Mouse (Mus musculus) brown adipose tissue, adult 24 weeks (tissue): ENCODE data around the gene Oas2. TPM values are rescaled to one million over a fixed set of nuclear protein-coding genes. Genes with fewer than 3 reads are reported as not detected.

Source experiments
- H3K27ac ChIP-seq: fragments of 200-500 bp; replicated peaks from 2 replicates; pipeline ENCODE4 v1.5.1; 2012; ENCODE audit warnings: low read depth, mild to moderate bottlenecking, low read length
- H3K4me1 ChIP-seq: fragments of 200-500 bp; 2 replicates; pipeline ENCODE4 v1.6.1; 2012; ENCODE audit warnings: low read length, mixed read lengths; ENCODE audit not compliant: control insufficient read depth, insufficient read depth, insufficient read length
- H3K4me3 ChIP-seq: fragments of 200-500 bp; 2 replicates; pipeline ENCODE4 v1.5.1; 2012; ENCODE audit warnings: low read depth, mild to moderate bottlenecking, low read length, moderate library complexity; ENCODE audit not compliant: insufficient read depth
- polyA plus RNA-seq: library from polyadenylated mRNA; stranded (reverse); fragments of >200 nt; gene quantifications from 2 replicates; pipeline ENCODE4 v1.2.4, GENCODE M21; 2012; ENCODE audit not compliant: missing spikeins, insufficient read depth, insufficient read length

The Oas2 gene
- polyA plus RNA-seq, 1 experiment = 1.2 TPM

DNA sequence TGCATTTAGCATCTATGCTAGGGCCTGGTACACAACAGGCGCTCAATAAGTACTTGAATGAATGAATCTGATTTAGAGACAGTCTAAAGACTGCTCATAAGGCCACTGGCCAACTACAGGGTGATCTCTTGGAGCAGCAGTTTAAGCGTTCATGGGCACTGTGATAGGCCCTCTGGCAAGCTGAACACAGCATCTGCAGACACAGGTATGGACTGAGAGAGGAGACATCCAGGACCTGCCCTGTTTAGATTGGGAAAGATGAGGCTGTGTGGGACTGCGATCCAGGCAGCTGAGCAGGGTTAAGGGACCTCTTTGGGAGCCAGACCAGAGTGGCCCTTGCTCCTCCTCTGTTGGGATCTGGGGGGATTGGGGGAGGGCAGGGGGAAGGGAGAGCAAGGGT is 37.8 kb downstream of the Oas2 start, which contains the start of gene Dtx1:
Gene Dtx1, minus strand, starts transcription at position 101 of the 400 bp plus-strand sequence.
- Histone ChIP-seq H3K4me3 (peak within 1 kb of the TSS; percentile 42), H3K27ac (no peak within 1 kb of the TSS), H3K4me1 (no peaks in the 10 kb centered on the region)

DNA sequence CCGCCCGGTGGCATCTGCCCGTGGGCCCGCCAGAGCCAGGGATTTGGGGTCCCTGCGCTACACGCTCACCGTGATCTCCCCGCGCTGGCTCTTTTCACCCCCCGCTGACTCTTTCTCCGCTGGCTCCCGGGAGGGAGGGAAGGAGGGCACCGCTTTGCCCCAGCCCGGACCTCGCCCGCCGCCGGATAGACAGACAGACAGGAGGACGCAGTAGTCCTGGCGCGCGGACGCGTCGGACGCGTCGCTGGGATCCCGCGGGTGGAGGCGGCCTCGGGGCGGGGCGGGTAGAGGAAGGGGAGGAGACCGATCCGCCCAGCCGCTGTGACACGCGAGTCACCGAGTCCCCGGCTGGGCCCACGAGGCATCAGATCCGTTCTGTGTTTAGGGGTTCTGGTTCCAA is 38.2 kb downstream of the Oas2 start:
- Histone ChIP-seq H3K27ac (no peak overlapping the region), H3K4me3 (peak overlapping the region; percentile 42), H3K4me1 (no peaks in the 10 kb centered on the region)

DNA sequence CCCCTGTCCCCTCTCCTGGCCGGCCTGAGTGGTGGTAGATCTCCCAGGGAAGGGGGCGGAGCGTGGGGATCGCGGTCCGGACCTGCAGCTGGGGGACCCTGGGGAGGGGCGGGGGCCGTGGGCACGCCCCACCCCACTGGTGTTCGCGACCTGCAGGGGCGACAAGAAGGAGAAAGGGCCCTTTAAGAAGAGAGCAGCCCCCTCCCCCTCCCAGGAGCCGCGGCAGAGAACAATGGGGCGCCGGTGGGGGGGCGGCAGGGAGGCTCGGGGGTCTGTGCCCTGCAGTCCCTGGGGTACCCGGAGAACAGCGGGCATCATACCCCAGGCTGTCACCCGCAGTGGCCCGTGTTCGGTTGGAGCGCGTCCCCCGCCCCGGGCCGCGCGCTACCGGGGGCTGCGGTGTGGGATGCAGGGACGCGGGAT is 38.8 kb downstream of the Oas2 start:
- no peaks in the 10 kb centered on the region for H3K4me1 ChIP-seq
- peak overlapping the region; percentile 42 for H3K4me3 ChIP-seq
- H3K27ac ChIP-seq = no peak overlapping the region

DNA sequence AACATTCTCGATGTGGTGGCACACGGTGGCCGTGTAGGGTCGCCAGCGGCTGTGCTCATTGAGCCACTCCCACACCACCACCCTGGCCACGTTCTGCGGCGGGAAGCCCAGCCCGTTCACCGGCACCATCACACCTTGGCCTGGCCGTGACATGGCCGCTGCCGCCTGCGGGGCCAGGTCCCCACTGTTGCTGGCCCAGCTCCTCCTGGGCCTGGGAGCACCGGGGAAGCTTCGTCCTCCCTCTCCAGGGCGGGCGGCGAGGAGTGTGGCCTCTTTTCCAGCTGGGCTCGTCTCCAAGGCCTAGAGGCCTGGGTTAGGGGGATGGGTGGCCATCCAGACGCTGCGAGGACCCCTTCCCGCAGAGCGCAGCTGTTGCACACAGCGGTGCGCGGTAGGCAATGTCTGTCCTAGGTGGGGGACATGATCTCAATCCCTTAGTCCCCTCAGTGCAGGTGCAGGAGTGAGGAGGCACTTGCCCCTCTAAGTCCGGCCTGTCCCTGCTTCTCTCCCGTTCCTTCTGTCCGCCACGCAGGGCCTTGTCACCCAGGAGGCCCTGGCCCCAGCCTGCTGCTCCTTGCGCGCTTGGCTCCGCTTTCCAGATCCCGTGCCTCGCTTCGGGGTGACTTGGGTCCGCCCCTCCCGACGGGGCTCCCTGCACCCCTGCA is 39.4 kb downstream of the Oas2 start:
- no peak overlapping the region for H3K4me3 ChIP-seq
- H3K27ac ChIP-seq = no peak overlapping the region
- H3K4me1 ChIP-seq = no peaks in the 10 kb centered on the region

DNA sequence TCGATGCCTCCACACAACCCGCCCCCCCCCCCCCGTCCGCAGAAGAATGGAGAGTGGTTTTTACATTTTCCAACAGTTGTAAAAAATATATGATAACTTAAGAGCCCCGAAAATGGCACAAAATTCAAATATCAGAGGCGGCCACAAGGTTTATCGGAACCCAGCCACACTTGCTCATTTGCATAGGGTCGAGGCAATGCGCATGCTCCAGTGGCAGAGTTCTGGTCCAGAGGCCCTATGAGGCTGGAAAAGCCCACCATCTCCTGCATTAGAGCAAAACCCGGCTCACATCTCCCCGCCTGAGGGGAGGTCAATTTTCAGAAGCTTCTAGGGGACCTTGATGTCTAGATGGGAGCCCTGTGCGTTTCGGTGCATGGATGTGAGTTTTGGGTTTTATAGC is 42.7 kb downstream of the Oas2 start:
- Histone ChIP-seq H3K27ac (no peak overlapping the region), H3K4me3 (no peak overlapping the region), H3K4me1 (no peaks in the 10 kb centered on the region)

DNA sequence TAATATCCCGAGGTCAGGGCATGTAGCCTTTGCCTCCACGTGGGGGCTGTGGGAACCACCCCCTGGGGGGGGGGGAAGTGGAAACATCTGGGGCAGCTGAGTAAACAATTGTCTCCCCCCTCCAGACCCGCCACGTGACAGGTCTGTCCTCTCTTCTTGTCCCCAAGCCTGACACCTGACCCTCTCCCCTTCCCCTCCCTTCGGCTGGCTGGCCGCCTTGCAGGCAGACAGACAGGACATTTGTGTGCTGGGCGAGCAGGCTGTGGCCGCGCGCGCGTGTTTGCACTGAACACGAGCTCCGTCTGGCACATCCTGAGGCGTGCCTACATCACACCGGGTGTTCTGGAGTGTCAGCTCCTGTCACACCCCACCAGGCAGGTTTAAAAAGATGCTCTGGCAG is 43.1 kb downstream of the Oas2 start:
- Histone ChIP-seq H3K4me1 (no peaks in the 10 kb centered on the region), H3K27ac (no peak overlapping the region), H3K4me3 (no peak overlapping the region)

DNA sequence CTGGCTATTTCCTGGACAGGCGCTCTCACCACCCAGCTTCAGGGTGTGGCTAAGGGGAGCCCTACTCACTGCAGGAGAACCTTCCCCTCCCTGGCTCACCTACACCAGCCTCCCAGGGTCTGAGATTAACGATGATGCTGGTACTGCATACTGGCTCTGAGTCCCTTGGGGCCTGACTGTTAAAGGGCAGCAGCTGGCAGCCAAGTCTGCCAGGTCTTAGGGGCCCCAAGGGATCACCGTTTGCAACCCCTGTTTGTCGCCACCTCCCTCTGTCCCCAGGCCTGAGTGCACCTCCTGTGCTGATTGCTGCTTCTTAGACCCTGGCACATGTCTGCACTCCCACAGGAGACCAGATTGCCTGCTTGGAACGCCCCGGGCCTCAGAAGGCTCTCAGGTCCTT is 45.2 kb downstream of the Oas2 start:
- Histone ChIP-seq H3K4me3 (no peak overlapping the region), H3K27ac (no peak overlapping the region), H3K4me1 (no peaks in the 10 kb centered on the region)

DNA sequence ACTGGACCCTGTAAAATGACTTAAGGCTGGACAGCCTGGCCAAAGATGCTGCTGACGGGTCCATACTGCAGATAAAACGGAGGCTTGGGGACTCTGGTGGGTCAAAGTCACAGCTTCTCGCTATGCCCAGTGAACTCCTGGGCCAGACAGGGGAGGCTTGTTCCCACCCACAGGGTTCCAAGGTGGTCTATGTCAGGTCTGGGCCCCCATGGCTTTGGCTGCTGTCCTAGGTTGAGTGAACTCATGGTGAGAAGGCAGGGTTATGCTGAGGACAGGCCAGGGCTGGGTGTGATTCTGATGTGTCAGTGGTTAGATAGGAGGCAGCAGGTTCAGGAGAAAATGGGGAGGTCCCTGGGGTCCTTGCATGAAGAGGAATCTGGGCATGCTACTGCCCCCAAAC is 46.0 kb downstream of the Oas2 start:
- Histone ChIP-seq H3K4me3 (no peak overlapping the region), H3K4me1 (no peaks in the 10 kb centered on the region), H3K27ac (no peak overlapping the region)

DNA sequence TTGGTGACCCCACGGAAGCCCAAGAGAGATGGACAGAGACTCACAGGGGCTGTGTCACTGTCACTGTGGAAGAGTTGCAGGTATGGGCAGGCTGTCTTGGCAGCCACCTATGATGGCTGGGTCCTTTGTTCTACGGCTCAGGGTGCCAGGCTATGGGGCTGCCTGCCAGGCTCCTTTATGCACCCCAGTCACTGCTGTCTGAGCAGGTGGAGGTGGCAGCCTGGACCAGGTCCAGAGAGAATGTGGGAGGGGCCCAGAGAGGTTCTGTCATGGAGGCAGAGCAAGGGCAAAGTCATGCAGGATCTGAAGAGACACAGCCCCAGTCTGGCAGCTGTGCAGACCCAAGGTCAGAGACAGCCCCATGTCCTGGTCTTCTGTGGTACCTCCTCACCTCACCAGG is 46.7 kb downstream of the Oas2 start:
- no peak overlapping the region for H3K4me3 ChIP-seq
- no peak overlapping the region for H3K27ac ChIP-seq
- no peaks in the 10 kb centered on the region for H3K4me1 ChIP-seq

DNA sequence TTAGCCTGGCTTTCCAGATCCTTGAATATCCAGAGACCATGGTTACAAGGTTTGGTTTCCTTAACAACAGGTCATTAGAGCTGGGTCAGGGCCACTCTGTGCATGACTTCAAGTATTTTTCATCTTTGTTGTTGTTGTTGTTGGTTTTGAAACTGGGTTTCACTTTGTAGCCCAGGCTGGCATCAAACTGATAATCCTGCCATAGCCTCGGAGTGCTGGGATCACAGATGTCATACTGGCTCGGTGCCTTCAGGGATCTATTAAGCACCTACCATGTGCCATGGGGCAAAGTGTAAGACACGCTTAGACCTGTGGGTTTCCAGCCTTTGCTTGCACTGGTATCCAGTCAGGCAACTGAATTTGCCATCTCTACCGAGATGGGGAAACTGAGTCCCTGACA is 47.2 kb downstream of the Oas2 start:
- H3K4me3 ChIP-seq = no peak overlapping the region
- H3K27ac ChIP-seq = no peak overlapping the region
- no peaks in the 10 kb centered on the region for H3K4me1 ChIP-seq

DNA sequence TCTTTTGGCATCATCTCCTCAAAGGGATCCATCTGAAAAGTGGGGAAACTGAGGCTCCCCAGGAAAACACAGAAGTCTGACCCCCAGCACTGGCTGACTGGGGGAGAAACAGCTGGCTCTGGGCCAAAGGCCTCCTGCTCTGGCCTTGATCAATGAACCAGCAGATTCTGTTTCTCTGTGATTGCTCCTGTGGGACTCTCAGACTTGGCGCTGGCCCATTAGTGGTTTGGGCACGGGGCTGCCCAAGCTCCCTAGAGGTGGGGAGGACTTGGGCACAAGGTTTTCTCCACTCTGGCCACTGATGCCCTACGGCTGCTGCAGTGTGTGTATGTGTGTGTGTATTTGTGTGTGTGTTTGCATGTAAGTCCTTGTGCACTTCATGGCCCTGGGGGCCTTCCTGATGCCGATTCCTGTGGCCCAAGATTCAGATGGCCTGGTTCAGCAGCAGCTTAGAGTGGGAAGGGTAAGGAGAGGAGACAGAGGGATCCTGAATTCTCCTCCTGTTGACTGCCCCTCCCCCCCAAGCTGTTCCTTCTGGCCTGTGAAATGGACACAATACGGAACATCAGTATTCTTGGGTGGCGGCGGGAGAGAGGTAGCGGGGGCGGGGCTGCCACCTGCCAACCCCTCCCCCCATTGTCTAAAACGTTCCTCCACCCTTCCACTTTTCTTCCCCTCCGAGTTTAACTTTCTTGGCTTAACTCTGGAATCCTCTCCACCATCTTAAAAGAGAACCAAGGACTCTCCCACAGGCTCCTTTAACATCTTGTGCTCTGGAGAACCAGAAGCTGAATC is 48.5 kb downstream of the Oas2 start:
- H3K4me3 ChIP-seq = no peak overlapping the region
- no peak overlapping the region for H3K27ac ChIP-seq
- no peaks in the 10 kb centered on the region for H3K4me1 ChIP-seq

DNA sequence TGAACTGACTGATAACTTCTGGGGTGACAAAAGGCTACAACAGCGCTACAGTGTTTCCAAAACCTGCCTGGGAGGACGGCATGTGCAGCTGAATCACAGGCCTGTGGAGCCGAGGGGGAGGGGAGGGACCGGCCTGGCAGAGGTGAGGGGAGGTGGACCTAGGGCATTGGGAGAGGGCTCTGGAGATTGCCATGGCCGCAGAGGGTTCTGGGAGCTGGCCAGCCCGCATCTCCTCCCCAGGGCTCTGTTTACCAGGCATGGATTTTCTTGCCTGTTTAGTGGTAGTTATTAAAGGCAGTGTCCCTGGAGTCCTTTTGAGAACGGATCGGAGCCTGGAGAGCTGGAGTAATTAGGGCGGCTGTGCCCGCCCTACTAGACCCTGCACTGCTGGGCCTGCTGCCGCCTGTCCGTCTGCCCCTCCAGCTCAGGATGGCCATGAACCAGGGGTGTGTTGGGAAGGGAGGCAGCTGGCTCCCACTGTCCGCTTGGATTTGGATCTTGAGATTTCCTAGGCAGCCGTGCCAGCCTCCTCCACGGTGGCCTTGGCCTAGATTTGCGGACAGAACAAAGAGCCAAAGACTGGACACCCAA is 50.8 kb downstream of the Oas2 start:
- no peak overlapping the region for H3K4me3 ChIP-seq
- H3K4me1 ChIP-seq = no peaks in the 10 kb centered on the region
- no peak overlapping the region for H3K27ac ChIP-seq

DNA sequence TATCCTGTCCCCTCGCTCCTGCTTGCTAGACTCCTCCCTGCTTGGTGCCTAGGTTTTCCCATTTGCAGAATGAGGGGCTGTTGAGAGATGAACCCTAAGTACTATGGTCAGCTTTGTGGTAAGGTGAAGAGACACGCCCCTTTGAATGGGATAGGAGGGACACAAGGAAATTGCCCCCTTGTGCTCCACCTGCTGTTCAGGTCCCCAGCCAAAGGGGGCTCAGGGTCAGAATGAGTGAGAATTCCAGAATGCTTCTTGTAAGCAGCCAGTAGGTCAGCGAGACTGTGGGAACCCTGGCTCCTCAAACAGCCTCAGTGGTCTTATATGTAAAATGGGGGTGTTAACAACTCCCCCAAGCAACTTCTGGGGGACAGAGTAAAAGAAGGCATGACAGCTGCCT is 51.5 kb downstream of the Oas2 start:
- no peak overlapping the region for H3K4me3 ChIP-seq
- no peaks in the 10 kb centered on the region for H3K4me1 ChIP-seq
- no peak overlapping the region for H3K27ac ChIP-seq

DNA sequence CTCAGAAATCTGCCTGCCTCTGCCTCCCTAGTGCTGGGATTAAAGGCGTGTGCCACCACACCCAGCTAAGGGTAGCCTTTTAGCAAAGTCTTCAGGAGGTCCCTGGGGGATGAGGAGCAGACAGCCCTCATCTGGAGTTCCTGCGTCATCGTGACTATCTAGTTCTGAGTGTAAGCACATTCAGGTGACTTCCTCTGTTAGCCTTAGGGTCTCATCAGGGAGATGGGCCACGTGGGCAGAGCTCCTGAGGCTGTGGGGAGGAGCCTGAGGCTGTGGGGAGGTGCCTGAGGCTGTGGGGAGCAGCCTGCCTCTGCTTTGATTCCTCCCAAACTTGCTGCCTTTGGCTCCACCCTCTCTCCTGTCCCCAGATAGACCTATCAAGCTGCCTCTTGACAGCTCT is 52.8 kb downstream of the Oas2 start:
- Histone ChIP-seq H3K4me1 (no peaks in the 10 kb centered on the region), H3K4me3 (no peak overlapping the region), H3K27ac (no peak overlapping the region)

DNA sequence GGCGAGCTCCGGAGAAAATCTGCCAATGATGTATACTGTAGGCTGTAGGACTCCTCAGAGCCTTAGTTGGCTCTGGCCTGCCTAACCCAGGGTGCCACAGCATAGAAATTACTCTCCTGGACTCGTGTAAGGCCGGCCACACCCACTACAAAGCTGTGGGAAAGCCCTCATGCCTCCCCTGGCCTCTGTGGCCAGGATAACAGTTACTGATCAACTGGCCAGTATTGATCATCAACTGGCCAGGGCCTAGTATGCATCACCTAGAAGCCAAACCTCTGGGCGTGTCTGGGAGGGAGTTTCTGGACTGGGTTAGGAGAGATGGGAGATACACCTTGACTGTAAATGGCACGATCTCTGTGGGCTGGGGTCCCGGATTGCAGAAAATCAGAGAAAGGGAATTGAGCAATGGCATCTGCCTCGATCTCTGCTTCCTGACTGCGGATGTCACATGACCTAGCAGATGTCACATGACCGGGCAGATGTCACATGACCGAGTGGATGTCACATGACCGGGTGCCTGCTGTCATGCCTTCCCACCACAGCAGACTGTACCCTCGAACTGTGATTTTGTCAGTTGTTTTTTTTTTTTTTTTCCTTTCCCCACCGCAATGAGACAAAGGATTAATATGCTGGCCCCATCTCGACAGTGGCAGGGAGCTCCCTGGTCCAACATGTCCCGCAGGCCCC is 53.5 kb downstream of the Oas2 start:
- H3K27ac ChIP-seq = no peak overlapping the region
- no peak overlapping the region for H3K4me3 ChIP-seq
- no peaks in the 10 kb centered on the region for H3K4me1 ChIP-seq
